Mouse (Mus musculus) embryo, embryonic 9.5 days (tissue): ENCODE data around the gene Dnmt3a.
A peak's percentile ranks its signal among the peaks of the same experiment; 100 is the strongest.

Experiments used
- DNase-seq: peaks from one replicate; pipeline ENCODE4 v3.0.0-alpha.2; 2017; ENCODE audit errors: extremely low spot score

Dnmt3a gene

DNA sequence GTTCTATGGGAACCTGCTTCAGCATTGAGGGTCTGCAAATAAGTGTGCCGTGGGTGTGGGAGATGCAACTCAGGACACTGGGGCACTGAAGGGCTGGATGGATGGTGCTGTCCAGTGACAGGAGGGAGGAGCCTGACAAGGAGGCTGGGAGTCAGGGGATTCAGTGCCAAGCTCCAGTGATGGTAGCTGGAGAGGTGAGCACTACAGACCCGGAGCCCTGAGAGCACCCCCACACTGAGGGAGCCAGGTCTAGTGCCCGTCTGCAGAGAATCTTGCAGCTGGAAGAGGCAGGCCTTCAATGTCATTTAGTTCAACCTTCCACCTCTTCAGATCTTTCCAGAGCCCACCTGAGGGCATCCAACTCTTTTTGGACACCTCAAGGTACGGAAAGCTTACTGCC, at the start of gene Dnmt3a:
TSS of gene Dnmt3a (plus strand) at position 156 of the 400 bp plus-strand sequence.
- no peak for DNase-seq

- DNase-seq, result no peak
Measured at GRCm38 (mm10) chr12:3756216-3756615, 49.6 kb upstream of the Dnmt3a start.

DNA sequence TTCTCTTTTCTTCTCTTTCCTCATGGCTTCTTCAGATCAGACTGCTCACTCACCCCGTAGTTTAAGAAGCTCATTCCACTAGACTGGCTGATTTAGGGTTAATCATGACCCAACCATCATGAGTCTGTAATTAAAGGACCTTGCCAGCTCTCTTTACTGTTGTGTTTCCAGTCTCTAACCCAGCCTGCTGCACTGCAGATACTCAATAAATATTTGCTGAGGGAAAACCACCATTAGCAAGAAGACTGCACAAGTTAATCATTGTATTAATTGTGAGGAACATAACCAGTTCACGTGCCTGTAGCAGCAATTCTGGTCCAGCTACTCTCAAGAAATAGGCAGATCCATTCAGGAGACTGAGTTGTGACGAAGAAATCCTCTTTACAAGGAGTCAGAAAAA, 47.7 kb upstream of the Dnmt3a start:
- DNase-seq, result no peak

DNA sequence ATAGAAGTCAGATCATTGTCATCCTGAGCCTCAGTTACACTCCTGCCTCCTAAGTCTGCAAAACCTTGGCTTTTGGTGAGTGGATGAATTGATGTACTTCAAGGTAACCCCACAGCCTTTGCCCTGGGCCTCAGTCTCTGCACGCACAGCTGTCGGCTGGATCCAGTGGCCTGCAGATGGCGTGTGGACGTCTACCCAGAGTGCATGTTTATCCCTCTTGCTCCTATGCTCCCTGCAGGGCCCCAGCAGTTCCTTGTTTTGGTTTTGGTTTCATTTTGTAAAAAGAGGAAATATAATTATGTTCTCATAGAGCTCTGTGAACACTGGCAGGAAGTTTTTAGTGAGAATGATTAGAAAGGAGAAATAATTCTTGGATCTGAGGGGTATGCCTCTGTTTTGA, 46.4 kb upstream of the Dnmt3a start:
- no peak for DNase-seq

GRCm38 (mm10) chr12:3760876-3761590, 44.8 kb upstream of the Dnmt3a start:
- DNase-seq, result no peak

GRCm38 (mm10) chr12:3761591-3762295, 44.1 kb upstream of the Dnmt3a start:
- no peak for DNase-seq

GRCm38 (mm10) chr12:3764191-3764804, 41.5 kb upstream of the Dnmt3a start:
- DNase-seq, result no peak

DNA sequence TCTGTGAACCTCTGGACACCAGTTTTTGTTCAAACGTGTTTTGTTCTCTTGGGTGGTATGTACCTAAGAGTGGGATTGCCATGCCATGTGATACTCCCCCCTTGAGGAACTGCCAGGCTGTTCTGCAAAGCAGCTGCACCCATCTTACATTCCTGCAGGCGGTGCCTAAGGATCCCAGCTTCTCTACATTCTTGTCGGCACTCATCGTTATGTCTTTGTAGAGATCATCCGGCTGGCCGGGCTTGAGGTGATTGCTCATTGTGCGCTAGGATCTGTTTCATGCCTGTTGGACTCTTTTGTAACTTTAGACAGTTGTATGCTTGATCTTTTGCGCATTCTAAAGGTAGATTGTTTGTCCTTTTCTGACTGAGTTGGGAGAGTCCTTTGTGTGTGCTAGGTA, 38.4 kb upstream of the Dnmt3a start:
- no peak for DNase-seq

DNA sequence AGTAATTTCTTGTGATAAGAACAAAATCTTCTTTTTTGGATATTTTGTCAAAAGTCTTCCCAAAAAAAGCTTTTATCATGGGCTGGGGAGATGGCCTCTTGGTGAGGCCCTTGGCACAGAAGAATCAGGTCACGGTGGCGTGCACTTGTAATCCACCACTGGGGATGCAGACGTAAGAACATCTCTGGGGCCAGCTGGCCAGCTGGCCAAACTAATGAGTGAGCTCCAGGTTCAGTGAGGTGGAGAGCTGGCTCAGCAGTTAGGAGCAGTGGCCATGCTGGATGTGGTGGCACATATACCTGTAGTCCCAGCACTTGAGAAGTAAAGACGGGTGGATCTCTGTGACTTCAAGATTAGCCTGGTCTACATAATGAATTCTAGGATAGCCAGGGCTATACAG, 37.4 kb upstream of the Dnmt3a start:
- DNase-seq, result no peak

DNA sequence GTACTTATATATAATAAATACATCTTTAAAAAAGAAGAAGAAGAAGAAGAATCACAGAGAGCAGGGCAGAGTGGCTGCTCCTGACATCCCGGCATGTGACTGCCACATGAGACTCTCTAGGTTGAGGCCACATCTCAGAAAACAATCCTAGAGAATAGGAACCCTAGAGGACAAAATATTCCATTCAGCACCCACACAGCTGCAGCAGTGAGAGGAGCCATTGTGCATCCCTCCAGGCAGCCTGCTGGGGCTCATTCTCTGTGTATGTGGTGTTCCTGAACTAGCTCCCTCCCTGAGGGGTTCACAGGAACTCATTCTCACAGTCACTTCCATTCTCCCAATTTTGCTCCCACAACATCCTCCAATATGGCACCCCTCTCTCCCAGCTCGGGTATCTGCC, 35.3 kb upstream of the Dnmt3a start:
- no peak for DNase-seq

DNA sequence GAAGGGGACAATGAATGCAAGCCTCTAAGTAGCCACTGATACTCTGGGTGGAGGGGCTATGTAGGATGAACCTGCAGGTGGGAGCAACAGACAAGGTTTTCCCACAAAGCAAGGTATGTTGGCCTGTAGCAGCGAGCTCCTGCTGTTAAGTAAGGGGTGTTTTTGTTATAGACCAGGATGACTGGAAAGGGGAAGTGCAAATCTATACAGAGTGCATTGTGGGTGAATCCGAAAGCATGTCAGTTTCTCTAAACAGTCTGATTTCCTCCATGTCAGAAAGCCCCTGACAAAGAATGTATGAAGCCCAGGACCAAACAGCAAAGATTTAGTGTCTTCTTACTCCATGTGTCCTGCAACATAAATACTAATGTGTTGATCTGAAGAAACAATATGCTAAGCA, 34.7 kb upstream of the Dnmt3a start:
- no peak for DNase-seq

GRCm38 (mm10) chr12:3773643-3774042, 32.2 kb upstream of the Dnmt3a start:
- no peak for DNase-seq

DNA sequence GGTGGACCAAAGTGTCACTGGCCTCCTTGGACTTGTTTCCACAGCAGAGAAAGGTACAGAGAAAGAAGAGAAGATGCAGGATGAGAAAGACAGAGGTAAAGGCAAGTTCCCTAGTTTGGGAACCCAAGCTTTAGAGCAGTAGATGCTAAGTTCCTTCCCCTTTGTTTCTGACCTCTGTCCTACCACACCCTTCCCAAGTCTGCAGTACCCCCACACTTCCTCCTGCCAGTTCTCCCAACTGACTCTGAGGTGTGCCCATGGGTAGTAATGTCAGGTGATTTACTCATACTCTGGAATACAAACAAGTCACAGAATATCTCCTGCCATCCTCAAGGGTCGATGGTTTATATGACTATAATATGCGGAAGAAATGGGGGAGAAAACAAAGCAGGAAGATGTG, 29.8 kb upstream of the Dnmt3a start:
- no peak for DNase-seq

GRCm38 (mm10) chr12:3777682-3778081, 28.1 kb upstream of the Dnmt3a start:
- DNase-seq, result no peak

DNA sequence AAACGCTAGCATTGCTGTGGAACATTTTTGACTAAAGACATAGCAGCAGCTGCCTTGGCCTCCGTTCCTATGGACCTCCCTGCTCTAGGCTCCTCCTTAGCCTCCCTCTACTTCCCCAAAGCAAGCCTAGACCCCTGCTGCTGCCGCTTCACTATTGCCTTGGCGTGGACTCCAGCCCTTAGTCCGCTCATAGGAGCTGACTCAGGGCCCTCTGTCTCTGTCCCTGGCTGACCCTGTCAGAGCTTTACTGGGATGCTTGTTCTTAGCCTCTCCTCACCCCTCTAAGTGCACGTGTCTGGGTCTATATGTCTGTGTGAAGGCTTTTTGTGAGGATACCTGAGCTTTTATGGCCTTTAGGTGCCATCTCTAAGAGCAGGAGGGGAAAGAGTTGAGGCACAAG, 27.5 kb upstream of the Dnmt3a start:
- no peak for DNase-seq

GRCm38 (mm10) chr12:3779639-3780038, 26.2 kb upstream of the Dnmt3a start:
- no peak for DNase-seq

- DNase-seq, result peak; percentile 63
Measured at GRCm38 (mm10) chr12:3780405-3780891, 25.4 kb upstream of the Dnmt3a start.

- peak; percentile 59 for DNase-seq
Measured at GRCm38 (mm10) chr12:3780931-3781471, 24.8 kb upstream of the Dnmt3a start.

GRCm38 (mm10) chr12:3781482-3781881, 24.3 kb upstream of the Dnmt3a start:
- DNase-seq, result peak; percentile 90

GRCm38 (mm10) chr12:3783196-3783825, 22.5 kb upstream of the Dnmt3a start:
- DNase-seq, result peak; percentile 24

- no peak for DNase-seq
Measured at GRCm38 (mm10) chr12:3784258-3784657, 21.5 kb upstream of the Dnmt3a start.

DNA sequence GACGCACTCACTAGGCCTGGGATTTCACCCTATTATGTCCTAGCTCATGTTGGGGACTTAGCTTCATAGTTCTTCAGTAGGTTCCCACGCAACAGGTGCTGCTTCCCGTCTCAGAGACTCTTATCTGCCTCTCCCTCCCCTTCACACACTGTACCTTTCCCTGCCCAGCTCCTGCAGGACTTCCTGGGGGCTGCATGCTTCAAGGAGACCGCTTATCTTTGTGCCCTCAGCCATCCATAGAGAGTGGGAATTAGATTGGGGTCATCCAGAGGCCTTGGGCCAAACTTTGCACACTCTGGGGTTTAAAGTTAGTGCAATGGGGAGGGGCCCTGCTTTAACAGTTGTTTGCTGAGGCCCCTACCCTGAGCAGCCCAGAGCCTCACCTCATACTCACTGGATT, 21.1 kb upstream of the Dnmt3a start:
- no peak for DNase-seq
